Mouse (Mus musculus) cerebellum, adult 2 months (tissue): Measurements from ENCODE around the gene Gdf15. TPM values are rescaled to one million over a fixed set of nuclear protein-coding genes. Genes with fewer than 3 reads are reported as not detected.

Source experiments
- DNase-seq, 2 experiments: peaks; one replicate each; pipeline ENCODE4 v3.0.0; 2021
- H3K27ac ChIP-seq: fragments of 200-500 bp; 2 replicates; pipeline ENCODE4 v1.5.1; 2012; ENCODE audit warnings: low read length, control low read depth, inconsistent platforms; ENCODE audit not compliant: insufficient read depth
- H3K27me3 ChIP-seq: fragments of 200-500 bp; 2 replicates; pipeline ENCODE4 v1.6.1; 2012; ENCODE audit warnings: inconsistent platforms, mild to moderate bottlenecking, low read length, moderate library complexity; ENCODE audit not compliant: control insufficient read depth, insufficient read depth
- H3K4me1 ChIP-seq: fragments of 200-500 bp; 2 replicates; pipeline ENCODE4 v1.6.1; 2011; ENCODE audit warnings: low read length; ENCODE audit not compliant: control insufficient read depth, insufficient read depth
- H3K4me3 ChIP-seq: fragments of 200-500 bp; replicated peaks from 2 replicates; pipeline ENCODE3; 2011; ENCODE audit warnings: mild to moderate bottlenecking, low read depth, low read length, control low read depth; ENCODE audit not compliant: insufficient read depth
- CTCF ChIP-seq: fragments of 200-500 bp; IDR thresholded peaks from 2 replicates; pipeline ENCODE4 v1.5.1; 2011; ENCODE audit warnings: low read depth, mild to moderate bottlenecking, control low read depth, low read length, moderate library complexity, borderline replicate concordance; ENCODE audit not compliant: insufficient read depth
- POLR2A ChIP-seq: fragments of 200-500 bp; IDR thresholded peaks from 2 replicates; pipeline ENCODE4 v1.6.1; 2011; ENCODE audit warnings: low read length, control low read depth, borderline replicate concordance; ENCODE audit not compliant: insufficient read depth
- WGBS: fragments of 180-500 bp; shearing (Covaris S2); methylation state at CpG from one replicate; pipeline ENCODE4 v1.1.7; 2018; 5-methylcytosine and 5-hydroxymethylcytosine counted together
- polyA plus RNA-seq: library from polyadenylated mRNA; depleted of rRNA; stranded (reverse); fragments of >200 nt; gene quantifications from 2 replicates; pipeline ENCODE4 v1.2.3, GENCODE M21; 2012

The Gdf15 gene
- polyA plus RNA-seq, 1 experiment = 0.28 TPM

DNA sequence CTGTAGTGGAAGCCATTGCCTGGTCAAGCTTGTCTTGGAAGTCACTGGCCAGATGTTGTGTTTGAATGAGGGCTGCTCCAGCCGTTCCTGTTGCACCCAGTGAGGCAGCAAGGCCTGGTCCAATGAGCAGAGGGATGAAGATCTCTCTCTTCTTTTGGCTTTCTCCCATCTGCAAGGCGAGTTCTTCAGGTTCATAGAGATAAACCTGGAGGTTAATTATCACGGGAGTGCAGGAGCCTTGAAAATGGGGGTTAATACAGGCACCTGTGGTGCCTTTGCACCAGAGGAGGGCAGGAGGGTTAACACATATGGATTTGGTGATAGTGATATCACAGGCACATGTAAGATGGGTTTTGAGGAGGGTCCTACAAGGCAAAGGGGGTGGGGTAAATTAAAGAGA lies 10.0 kb downstream of the Gdf15 start:
- Histone ChIP-seq H3K27me3 (no peaks in the 10 kb centered on the region), H3K27ac (no peak overlapping the region), H3K4me3 (no peak overlapping the region), H3K4me1 (no peaks in the 10 kb centered on the region)
- DNase-seq = no peak
- WGBS = 66% methylated on average over 3 of the region's 3 CpGs
- TF ChIP-seq CTCF (no peak), POLR2A (no peak)

DNA sequence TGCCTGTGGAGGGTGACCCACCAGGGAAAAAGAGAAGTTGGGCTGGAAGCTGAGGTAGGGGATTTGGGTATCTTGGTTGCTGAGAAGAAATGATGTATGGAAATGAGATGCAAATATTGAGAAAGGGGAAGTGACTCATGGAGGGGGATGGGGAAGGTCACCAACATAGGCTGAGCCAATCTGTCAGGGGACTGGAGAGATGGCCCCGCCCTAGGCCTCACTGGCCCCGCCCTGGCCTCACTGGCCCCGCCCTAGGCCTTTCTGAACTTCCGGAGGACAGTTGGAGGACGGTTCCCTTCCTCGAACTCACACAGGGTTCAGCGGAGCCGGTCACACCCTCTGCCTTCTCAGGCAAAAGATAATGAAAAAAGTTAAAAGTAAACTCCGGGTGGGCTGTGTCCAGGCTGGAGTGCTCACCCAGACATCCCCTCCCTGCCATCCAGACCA lies 13.3 kb downstream of the Gdf15 start:
- WGBS = 47% methylated on average over 9 of the region's 9 CpGs
- DNase-seq = no peak
- Histone ChIP-seq H3K4me3 (no peak overlapping the region), H3K27me3 (no peaks in the 10 kb centered on the region), H3K27ac (no peak overlapping the region), H3K4me1 (no peaks in the 10 kb centered on the region)
- TF ChIP-seq CTCF = no peak
- TF ChIP-seq POLR2A = no peak

DNA sequence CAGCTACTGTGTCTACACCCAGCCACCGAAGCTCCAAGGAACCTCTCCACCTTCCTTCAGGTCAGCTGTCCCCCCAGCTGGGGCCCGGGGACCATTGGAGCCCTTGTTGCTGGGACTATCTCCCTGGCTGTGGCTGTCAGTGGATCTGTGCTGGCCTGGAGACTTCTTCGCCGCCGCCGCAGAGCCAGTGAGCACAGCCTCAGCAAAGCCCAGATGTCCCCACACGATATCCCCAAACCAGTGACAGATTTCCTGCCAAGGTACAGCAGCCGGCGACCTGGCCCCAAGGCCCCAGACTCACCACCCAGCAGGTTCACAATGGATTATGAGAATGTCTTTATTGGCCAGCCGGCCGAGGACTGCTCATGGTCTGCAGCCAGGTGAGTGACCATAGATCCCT lies 14.3 kb downstream of the Gdf15 start:
- TF ChIP-seq POLR2A = no peak
- no peak for TF ChIP-seq CTCF
- no peak for DNase-seq
- Histone ChIP-seq H3K27me3 (no peaks in the 10 kb centered on the region), H3K4me1 (no peaks in the 10 kb centered on the region), H3K27ac (no peak overlapping the region), H3K4me3 (no peak overlapping the region)
- 59% methylated on average over 11 of the region's 11 CpGs for WGBS

DNA sequence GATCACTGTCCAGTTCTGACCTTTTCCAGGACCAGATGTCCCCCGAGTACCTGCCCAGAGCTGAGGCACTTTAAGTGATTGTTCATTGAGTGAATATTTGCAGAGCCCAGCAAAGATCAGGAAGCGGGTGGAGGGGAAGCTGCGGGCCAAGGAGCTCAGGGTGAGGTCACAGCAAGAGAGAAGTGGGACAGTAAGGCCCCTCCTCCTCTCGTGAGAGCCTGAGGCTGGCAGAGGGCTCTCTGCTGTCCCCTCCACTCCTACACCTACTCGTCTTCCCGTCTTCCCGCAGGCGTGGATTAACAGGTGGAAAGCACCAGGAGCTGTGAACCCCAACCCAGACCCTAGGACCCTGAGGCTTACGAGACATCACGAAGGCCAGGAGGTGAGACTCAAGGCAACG lies 15.6 kb downstream of the Gdf15 start:
- no peak for DNase-seq
- no peaks in the 10 kb centered on the region; the same call in 1 of the 2 replicates for H3K4me1 ChIP-seq
- TF ChIP-seq CTCF (no peak), POLR2A (no peak)
- 58% methylated on average over 11 of the region's 11 CpGs for WGBS
- no peaks in the 10 kb centered on the region for H3K27me3 ChIP-seq
- H3K27ac ChIP-seq = no peak overlapping the region
- no peak overlapping the region for H3K4me3 ChIP-seq

DNA sequence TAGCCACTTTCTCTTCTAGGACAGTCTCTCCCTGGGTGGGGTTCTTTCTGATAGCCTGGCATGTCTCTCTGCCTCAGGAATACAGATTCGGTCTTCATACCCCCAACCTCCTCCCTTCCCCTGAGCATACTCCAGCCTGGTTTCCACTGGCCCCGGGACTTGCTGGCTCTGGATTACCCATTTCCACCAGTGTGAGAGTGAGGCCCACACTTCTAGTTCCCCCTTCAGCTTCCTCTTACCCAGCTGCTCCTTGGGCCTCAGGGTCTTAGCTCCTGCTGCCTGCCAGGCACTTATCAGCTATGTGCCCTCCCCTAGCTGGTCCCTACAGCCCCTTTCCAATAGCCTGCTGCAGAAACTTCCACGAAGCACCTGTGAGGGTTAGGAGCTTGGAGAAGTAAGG lies 16.4 kb downstream of the Gdf15 start, which contains the start of gene Lrrc25:
Gene Lrrc25 (plus strand): TSS at position 262 of the 400 bp plus-strand sequence.
- H3K4me1 ChIP-seq = no peaks in the 10 kb centered on the region; the same call in 1 of the 2 replicates
- DNase-seq = no peak
- no peaks in the 10 kb centered on the region for H3K27me3 ChIP-seq
- H3K4me3 ChIP-seq = no peak within 1 kb of the TSS
- no peak for TF ChIP-seq CTCF
- no peak for TF ChIP-seq POLR2A
- no peak within 1 kb of the TSS for H3K27ac ChIP-seq
- WGBS = 73% methylated on average over 3 of the region's 3 CpGs

DNA sequence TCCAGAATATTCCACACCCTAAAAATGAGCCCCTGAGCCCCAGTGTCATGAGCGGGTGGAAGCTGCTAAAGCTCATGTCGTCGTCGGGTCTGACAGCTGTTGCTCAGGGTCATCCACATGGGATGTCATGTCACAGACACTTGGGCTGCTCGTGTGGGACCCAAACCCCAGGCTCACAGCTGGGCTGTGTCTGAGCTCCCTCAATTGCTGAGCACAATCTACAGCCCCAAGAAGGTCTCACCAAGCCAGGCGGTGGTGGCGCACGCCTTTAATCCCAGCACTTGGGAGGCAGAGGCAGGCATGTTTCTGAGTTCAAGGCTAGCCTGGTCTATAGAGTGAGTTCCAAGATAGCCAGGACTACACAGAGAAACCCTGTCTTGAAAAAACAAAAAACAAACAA lies 17.0 kb downstream of the Gdf15 start:
- 85% methylated on average over 8 of the region's 8 CpGs for WGBS
- no peak overlapping the region for H3K27ac ChIP-seq
- TF ChIP-seq CTCF (no peak), POLR2A (no peak)

DNA sequence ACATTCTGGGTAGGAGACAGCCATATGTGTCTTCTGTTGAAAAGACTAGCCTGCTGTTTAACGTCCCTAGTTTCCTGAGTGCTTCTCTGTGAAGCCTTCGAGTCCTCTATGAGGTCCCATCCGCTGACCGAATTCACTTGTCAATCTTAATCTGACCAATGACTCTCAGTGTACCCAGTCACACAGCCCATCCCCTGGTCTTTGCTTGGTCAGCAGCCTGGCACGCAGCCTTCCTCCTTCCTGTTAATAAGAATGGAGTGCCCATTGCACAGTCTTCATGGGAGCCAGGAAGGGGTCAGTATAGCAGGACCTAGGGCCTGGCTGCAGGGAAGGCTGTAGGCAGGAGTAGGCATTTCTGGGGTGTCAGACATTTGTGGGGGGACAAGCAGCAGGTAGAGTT lies 17.8 kb downstream of the Gdf15 start:
- no peak for TF ChIP-seq CTCF
- TF ChIP-seq POLR2A = no peak
- no peak overlapping the region for H3K27ac ChIP-seq
- H3K27me3 ChIP-seq = no peaks in the 10 kb centered on the region
- no peaks in the 10 kb centered on the region; the same call in 1 of the 2 replicates for H3K4me1 ChIP-seq
- 69% methylated on average over 5 of the region's 5 CpGs for WGBS
- no peak for DNase-seq
- H3K4me3 ChIP-seq = no peak overlapping the region

More for the DNA sequence above, 17.0 kb downstream of the Gdf15 start:
- H3K4me3 ChIP-seq = no peak overlapping the region
- no peak for DNase-seq
- H3K4me1 ChIP-seq = no peaks in the 10 kb centered on the region; the same call in 1 of the 2 replicates
- H3K27me3 ChIP-seq = no peaks in the 10 kb centered on the region

DNA sequence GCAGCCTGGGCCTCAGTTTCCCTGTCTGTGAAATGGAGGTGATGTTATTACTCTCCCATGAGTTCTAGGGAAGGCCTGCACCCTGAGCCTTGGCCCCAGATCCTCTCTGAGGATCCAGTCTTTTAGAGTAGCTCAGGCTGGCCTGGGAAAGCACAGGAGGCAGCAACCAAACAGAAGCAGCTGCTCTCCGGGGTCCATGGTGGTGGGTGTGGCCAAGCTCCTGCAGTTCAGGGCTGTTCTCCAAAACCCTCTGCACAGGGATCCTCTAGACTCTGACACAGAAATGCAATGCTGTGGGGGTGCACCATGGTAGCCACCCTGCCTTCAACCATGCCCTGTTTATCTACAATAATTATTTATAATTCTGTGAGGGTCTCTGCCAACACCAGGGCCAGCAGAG lies 18.5 kb downstream of the Gdf15 start:
- H3K27me3 ChIP-seq = no peaks in the 10 kb centered on the region
- no peak overlapping the region for H3K4me3 ChIP-seq
- no peak for DNase-seq
- H3K4me1 ChIP-seq = peaks cover 4% of the 10 kb centered on the region
- WGBS = 6% methylated on average over 1 of the region's 1 CpGs
- TF ChIP-seq CTCF (no peak), POLR2A (no peak)
- H3K27ac ChIP-seq = no peak overlapping the region
